Mouse (Mus musculus): ENCODE data around the gene Nr1h2.

The Nr1h2 gene

GRCm38 (mm10) chr7:44590402-44591347, 36.9 kb upstream of the Nr1h2 start, which contains the start of gene Kcnc3:
Gene Kcnc3, plus strand, starts transcription at chr7:44590664.
- 0 out of 2 replicates have a peak, but pooled peaks cover 2% of the 10 kb centered on the region for H3K27me3 ChIP-seq (ENCODE audit: control insufficient read depth, insufficient read depth, low read length, poor library complexity, severe bottlenecking)
- DNase-seq (ENCODE audit: low read depth, low spot score) = peak; percentile 98
- no peaks in the 10 kb centered on the region for H3K36me3 ChIP-seq (ENCODE audit: control insufficient read depth, insufficient read depth, low read length, poor library complexity, severe bottlenecking)

DNA sequence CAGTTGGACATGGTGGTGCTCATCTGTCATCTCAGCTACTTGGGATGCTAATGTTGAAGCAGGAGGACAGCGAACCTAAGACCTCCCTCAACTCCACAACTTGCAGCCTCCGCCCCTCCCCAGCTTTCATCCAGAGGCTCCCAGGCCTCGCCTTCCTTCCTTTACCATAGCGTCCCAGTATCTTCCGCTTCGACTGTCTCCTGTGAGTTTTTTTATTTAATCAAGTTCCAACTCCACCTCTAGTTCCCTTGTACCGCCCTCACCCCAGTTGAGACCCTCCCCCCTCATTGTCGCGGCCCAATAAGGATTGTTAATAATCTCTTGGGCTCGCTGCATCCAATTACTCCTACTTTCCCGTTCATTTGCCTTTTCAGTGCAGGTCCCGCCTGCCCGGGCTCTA, 36.2 kb upstream of the Nr1h2 start:
- H3K36me3 ChIP-seq (ENCODE audit: control insufficient read depth, insufficient read depth, low read length, poor library complexity, severe bottlenecking) = no peaks in the 10 kb centered on the region
- H3K27me3 ChIP-seq (ENCODE audit: control insufficient read depth, insufficient read depth, low read length, poor library complexity, severe bottlenecking) = 0 out of 2 replicates have a peak, but pooled peaks cover 2% of the 10 kb centered on the region
- DNase-seq (ENCODE audit: low read depth, low spot score) = peak; percentile 17

GRCm38 (mm10) chr7:44589149-44589548, 35.4 kb upstream of the Nr1h2 start:
- 0 out of 2 replicates have a peak, but pooled peaks cover 1% of the 10 kb centered on the region for H3K36me3 ChIP-seq (ENCODE audit: control insufficient read depth, insufficient read depth, low read length, poor library complexity, severe bottlenecking)
- peak; percentile 76 for DNase-seq (ENCODE audit: low read depth, low spot score)
- H3K27me3 ChIP-seq (ENCODE audit: control insufficient read depth, insufficient read depth, low read length, poor library complexity, severe bottlenecking) = 0 out of 2 replicates have a peak, but pooled peaks cover 2% of the 10 kb centered on the region

- no peak for DNase-seq (ENCODE audit: low read depth, low spot score)
- Histone ChIP-seq H3K36me3 (ENCODE audit: control insufficient read depth, insufficient read depth, low read length, poor library complexity, severe bottlenecking) (0 out of 2 replicates have a peak, but pooled peaks cover 1% of the 10 kb centered on the region), H3K27me3 (ENCODE audit: control insufficient read depth, insufficient read depth, low read length, poor library complexity, severe bottlenecking) (0 out of 2 replicates have a peak, but pooled peaks cover 2% of the 10 kb centered on the region)
Measured at GRCm38 (mm10) chr7:44588338-44588737, 34.6 kb upstream of the Nr1h2 start.

DNA sequence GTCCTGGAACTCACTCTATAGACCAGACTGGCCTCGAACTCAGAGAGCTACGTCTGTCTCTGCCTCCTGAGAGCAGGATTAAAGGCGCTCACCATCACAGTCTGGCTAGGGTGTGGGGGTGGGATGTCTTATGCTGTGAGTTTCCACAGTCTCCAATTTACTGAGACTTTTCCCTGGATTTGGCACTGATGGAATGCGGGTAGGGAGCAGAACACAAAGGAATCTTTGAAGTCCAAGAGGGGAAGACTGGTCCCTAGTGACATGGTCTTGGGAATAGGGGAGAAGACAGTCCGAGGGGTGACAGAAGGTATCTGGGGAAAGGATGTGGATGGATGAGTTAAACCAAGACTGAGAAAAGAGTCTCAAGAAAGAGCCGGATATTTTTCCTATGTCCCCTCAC, 33.9 kb upstream of the Nr1h2 start:
- Histone ChIP-seq H3K36me3 (ENCODE audit: control insufficient read depth, insufficient read depth, low read length, poor library complexity, severe bottlenecking) (peaks cover 1% of the 10 kb centered on the region; the same call in 1 of the 2 replicates), H3K27me3 (ENCODE audit: control insufficient read depth, insufficient read depth, low read length, poor library complexity, severe bottlenecking) (0 out of 2 replicates have a peak, but pooled peaks cover 2% of the 10 kb centered on the region)
- no peak for DNase-seq (ENCODE audit: low read depth, low spot score)

GRCm38 (mm10) chr7:44586930-44587329, 33.2 kb upstream of the Nr1h2 start:
- DNase-seq (ENCODE audit: low read depth, low spot score) = peak; percentile 63
- 0 out of 2 replicates have a peak, but pooled peaks cover 1% of the 10 kb centered on the region for H3K27me3 ChIP-seq (ENCODE audit: control insufficient read depth, insufficient read depth, low read length, poor library complexity, severe bottlenecking)
- H3K36me3 ChIP-seq (ENCODE audit: control insufficient read depth, insufficient read depth, low read length, poor library complexity, severe bottlenecking) = peaks cover 8% of the 10 kb centered on the region

- peak; percentile 42 for DNase-seq (ENCODE audit: low read depth, low spot score)
- peaks cover 12% of the 10 kb centered on the region for H3K36me3 ChIP-seq (ENCODE audit: control insufficient read depth, insufficient read depth, low read length, poor library complexity, severe bottlenecking)
- H3K27me3 ChIP-seq (ENCODE audit: control insufficient read depth, insufficient read depth, low read length, poor library complexity, severe bottlenecking) = no peaks in the 10 kb centered on the region
Measured at GRCm38 (mm10) chr7:44586518-44586917, 32.8 kb upstream of the Nr1h2 start.

- no peaks in the 10 kb centered on the region for H3K27me3 ChIP-seq (ENCODE audit: control insufficient read depth, insufficient read depth, low read length, poor library complexity, severe bottlenecking)
- H3K36me3 ChIP-seq (ENCODE audit: control insufficient read depth, insufficient read depth, low read length, poor library complexity, severe bottlenecking) = peaks cover 20% of the 10 kb centered on the region
- no peak for DNase-seq (ENCODE audit: low read depth, low spot score)
Measured at GRCm38 (mm10) chr7:44585606-44586005, 31.9 kb upstream of the Nr1h2 start.

DNA sequence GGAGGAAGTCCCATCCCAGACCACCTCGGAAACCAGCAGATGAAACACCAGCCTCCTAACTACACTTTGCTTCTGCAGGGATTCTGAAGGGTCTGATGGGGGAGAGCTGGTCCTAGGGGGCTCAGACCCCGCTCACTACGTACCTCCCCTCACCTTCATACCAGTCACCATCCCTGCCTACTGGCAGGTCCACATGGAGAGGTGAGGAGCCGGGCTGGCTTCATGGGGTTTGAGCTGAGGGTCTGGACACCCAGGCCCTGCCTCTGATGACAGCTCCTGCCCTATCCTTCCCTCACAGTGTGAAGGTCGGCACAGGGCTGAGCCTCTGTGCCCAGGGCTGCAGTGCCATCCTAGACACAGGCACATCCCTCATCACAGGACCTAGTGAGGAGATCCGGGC, 31.2 kb upstream of the Nr1h2 start:
- DNase-seq (ENCODE audit: low read depth, low spot score) = no peak
- H3K27me3 ChIP-seq (ENCODE audit: control insufficient read depth, insufficient read depth, low read length, poor library complexity, severe bottlenecking) = no peaks in the 10 kb centered on the region
- H3K36me3 ChIP-seq (ENCODE audit: control insufficient read depth, insufficient read depth, low read length, poor library complexity, severe bottlenecking) = peaks cover 23% of the 10 kb centered on the region

DNA sequence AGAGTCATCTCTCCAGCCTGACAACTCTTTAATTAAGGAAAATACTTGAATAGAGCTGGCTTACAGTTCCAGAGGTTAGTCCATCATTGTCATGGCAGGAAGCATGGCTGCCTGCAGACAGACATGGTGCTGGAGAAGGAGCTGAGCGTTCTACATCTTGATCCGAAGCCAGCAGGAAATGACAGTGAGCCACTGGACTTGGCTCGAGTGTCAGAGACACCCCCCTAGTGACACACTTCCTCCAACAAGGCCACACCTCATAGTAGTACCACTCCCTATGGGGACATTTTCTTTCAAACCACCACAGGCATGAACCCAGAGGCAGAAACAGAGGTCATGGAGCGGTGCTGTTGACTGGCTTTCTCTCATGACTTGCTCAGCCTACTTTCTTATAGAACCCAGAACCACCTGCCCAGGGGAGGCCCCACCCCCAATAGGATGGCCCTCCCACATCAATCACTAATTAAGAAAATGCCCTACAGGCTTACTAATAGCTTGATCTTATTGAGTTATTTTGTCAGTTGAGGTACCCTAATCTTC, 30.6 kb upstream of the Nr1h2 start:
- DNase-seq (ENCODE audit: low read depth, low spot score) = no peak
- no peaks in the 10 kb centered on the region for H3K27me3 ChIP-seq (ENCODE audit: control insufficient read depth, insufficient read depth, low read length, poor library complexity, severe bottlenecking)
- H3K36me3 ChIP-seq (ENCODE audit: control insufficient read depth, insufficient read depth, low read length, poor library complexity, severe bottlenecking) = peaks cover 23% of the 10 kb centered on the region

DNA sequence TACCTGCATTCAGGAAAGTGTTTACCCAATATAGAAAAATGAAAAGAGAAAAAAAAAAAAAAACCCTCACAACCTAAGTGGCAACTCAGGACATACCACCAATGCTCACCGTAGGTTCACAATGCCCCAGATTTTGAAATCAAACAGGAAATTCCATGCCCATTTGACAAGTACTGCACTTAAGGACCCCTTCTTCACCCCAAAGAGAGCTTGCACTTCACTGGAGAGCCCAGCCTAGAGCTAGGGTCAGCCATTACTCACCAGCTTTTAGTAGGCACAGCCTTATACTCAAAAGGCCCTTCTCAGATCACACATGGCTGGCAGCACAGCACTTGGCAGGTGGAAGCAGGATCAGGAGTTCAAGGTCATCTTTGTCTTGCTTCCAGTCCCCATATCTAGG, 29.4 kb upstream of the Nr1h2 start:
- no peak for DNase-seq (ENCODE audit: low read depth, low spot score)
- Histone ChIP-seq H3K27me3 (ENCODE audit: control insufficient read depth, insufficient read depth, low read length, poor library complexity, severe bottlenecking) (no peaks in the 10 kb centered on the region), H3K36me3 (ENCODE audit: control insufficient read depth, insufficient read depth, low read length, poor library complexity, severe bottlenecking) (peaks cover 23% of the 10 kb centered on the region)

- Histone ChIP-seq H3K36me3 (ENCODE audit: control insufficient read depth, insufficient read depth, low read length, poor library complexity, severe bottlenecking) (peaks cover 23% of the 10 kb centered on the region), H3K27me3 (ENCODE audit: control insufficient read depth, insufficient read depth, low read length, poor library complexity, severe bottlenecking) (no peaks in the 10 kb centered on the region)
- no peak for DNase-seq (ENCODE audit: low read depth, low spot score)
Measured at GRCm38 (mm10) chr7:44582709-44583108, 29.0 kb upstream of the Nr1h2 start.

- H3K27me3 ChIP-seq (ENCODE audit: control insufficient read depth, insufficient read depth, low read length, poor library complexity, severe bottlenecking) = no peaks in the 10 kb centered on the region
- peaks cover 23% of the 10 kb centered on the region for H3K36me3 ChIP-seq (ENCODE audit: control insufficient read depth, insufficient read depth, low read length, poor library complexity, severe bottlenecking)
- DNase-seq (ENCODE audit: low read depth, low spot score) = no peak
Measured at GRCm38 (mm10) chr7:44581637-44582036, 27.9 kb upstream of the Nr1h2 start.

DNA sequence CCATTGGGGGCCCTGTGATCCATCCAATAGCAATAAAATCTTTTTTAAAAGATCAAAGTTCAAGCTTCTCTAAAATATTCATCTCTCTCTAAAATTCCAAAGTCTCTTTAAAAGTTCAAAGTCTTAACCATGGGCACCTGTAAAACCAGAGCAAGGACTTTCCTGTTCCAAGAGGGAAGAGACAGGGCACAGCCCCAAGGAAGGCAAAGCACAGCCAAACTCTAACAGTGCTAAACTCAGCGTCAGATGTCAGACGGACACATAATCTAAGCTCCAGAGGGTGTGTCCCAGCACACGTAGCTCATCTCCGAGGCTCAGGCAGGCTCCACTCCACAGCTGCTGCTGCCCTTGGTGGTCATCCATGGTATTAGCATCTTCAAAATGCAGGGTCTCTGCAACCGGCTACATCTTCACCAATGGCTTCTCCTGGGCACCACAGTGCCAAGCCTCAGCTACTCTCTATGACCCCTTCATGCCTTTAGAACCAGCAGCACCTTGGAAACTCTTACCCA, 22.6 kb upstream of the Nr1h2 start:
- H3K27me3 ChIP-seq (ENCODE audit: control insufficient read depth, insufficient read depth, low read length, poor library complexity, severe bottlenecking) = no peaks in the 10 kb centered on the region
- H3K36me3 ChIP-seq (ENCODE audit: control insufficient read depth, insufficient read depth, low read length, poor library complexity, severe bottlenecking) = peaks cover 15% of the 10 kb centered on the region; the same call in 1 of the 2 replicates
- no peak for DNase-seq (ENCODE audit: low read depth, low spot score)
